Mouse (Mus musculus) E14TG2a.4 (cell line): ENCODE data around the gene Pygo1.
A peak's percentile ranks its signal among the peaks of the same experiment; 100 is the strongest.

Experiments used
- CTCF ChIP-seq: conservative IDR thresholded peaks from 2 replicates; pipeline ENCODE4 v1.5.1; 2014; ENCODE audit warnings: low read length
- NANOG ChIP-seq: IDR thresholded peaks from 2 replicates; pipeline ENCODE4 v1.6.1; 2014; ENCODE audit warnings: borderline replicate concordance, low read length, mixed read lengths
- POU5F1 ChIP-seq: IDR thresholded peaks from 2 replicates; pipeline ENCODE4 v1.6.1; 2014; ENCODE audit warnings: low read length, borderline replicate concordance

DNA sequence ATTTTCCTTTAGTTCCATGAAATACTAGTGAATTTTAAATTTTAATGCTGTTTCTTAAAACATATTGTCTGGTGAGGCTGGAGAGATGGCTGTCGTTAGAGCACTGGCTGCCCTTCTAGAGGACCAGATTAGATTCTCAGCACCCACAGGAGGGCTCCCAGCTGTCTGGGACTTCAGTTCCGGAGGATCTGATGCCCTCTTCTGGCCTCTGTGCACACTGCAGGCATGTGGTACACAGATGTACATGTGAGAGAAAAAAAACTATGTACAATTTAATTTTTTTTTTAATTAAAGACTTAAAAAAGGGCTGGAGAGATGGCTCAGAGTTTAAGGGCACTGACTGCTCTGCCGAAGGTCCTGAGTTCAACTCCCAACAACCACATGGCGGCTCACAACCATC, 9.9 kb downstream of the Pygo1 start:
- TF ChIP-seq CTCF (peak; percentile 54), NANOG (no peak), POU5F1 (no peak)
